Mouse (Mus musculus): ENCODE data around the gene Map3k6.

DNA sequence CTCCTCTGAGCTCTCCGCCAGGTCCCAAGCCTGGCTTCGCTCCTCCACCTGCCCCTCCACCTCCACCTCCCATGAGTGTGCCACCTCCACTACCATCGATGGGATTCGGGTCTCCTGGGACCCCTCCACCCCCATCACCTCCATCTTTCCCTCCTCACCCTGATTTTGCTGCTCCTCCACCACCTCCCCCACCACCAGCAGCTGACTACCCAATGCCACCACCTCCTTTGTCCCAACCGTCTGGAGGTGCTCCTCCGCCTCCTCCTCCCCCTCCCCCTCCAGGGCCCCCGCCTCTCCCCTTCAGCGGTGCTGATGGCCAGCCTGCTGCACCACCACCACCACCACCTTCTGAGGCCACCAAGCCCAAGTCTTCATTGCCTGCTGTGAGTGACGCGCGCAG is 46.1 kb upstream of the Map3k6 start:
- no peak for TF ChIP-seq POLR2A (IDR thresholded peaks at IDR 0.05; ENCODE audit: insufficient read length, low read depth)
- TF ChIP-seq MYOG (IDR thresholded peaks at IDR 0.05; ENCODE audit: control insufficient read depth in 1 of 3, insufficient read depth in 1 of 3, insufficient read length in 2 of 3, low read depth in 2 of 3) = no peak
- TF ChIP-seq TCF12 (IDR thresholded peaks at IDR 0.05; ENCODE audit: insufficient read depth, poor library complexity, severe bottlenecking) = no peak
- no peak for TF ChIP-seq REST (IDR thresholded peaks at IDR 0.05; ENCODE audit: insufficient read depth, insufficient read length)
- no peak for TF ChIP-seq MAX (IDR thresholded peaks at IDR 0.05; ENCODE audit: low read depth)
- TF ChIP-seq USF1 (IDR thresholded peaks at IDR 0.05; ENCODE audit: low read depth) = no peak
- no peak for TF ChIP-seq E2F4 (IDR thresholded peaks at IDR 0.05; ENCODE audit: insufficient read depth)
- TF ChIP-seq MYOD1 (IDR thresholded peaks at IDR 0.05; ENCODE audit: control insufficient read depth in 1 of 3, insufficient read length in 2 of 3, low read depth in 2 of 3) = no peak
- no peak for TF ChIP-seq POLR2AphosphoS2 (IDR thresholded peaks at IDR 0.05; ENCODE audit: insufficient read length, low read depth)
- no peak for TF ChIP-seq SRF (IDR thresholded peaks at IDR 0.05; ENCODE audit: control insufficient read depth, insufficient read length, low read depth)
